Mouse (Mus musculus): Measurements from ENCODE around the gene Gm13278. TPM values are rescaled to one million over a fixed set of nuclear protein-coding genes. Genes with fewer than 3 reads are reported as not detected.

Gene Gm13278
- polyA plus RNA-seq, 1 experiment from 2014 or later, result not detected

Other genes with a start within 250 kb of the Gm13278 start
- gene Ifna15, start 233.3 kb upstream of the Gm13278 start, polyA plus RNA-seq (2014; fragmentation: Illumina TruSeq; extraction: RNeasy Lipid Tissue Mini Kit (QIAGEN cat#74804)), result not detected
- not detected for gene Ifna14, start 219.8 kb upstream of the Gm13278 start, polyA plus RNA-seq (2014; fragmentation: Illumina TruSeq; extraction: RNeasy Lipid Tissue Mini Kit (QIAGEN cat#74804))
- gene Ifna9, start 199.2 kb upstream of the Gm13278 start, polyA plus RNA-seq (2014; fragmentation: Illumina TruSeq; extraction: RNeasy Lipid Tissue Mini Kit (QIAGEN cat#74804)), result not detected
- gene Ifna12, start 188.2 kb upstream of the Gm13278 start, polyA plus RNA-seq (2014; fragmentation: Illumina TruSeq; extraction: RNeasy Lipid Tissue Mini Kit (QIAGEN cat#74804)), result not detected
- gene C87499, start 157.1 kb upstream of the Gm13278 start, polyA plus RNA-seq (2014; fragmentation: Illumina TruSeq; extraction: RNeasy Lipid Tissue Mini Kit (QIAGEN cat#74804)), result 24.0 TPM
- not detected for gene Ifna13, start 147.1 kb upstream of the Gm13278 start, polyA plus RNA-seq (2014; fragmentation: Illumina TruSeq; extraction: RNeasy Lipid Tissue Mini Kit (QIAGEN cat#74804))
- gene Ifna16, start 114.6 kb upstream of the Gm13278 start, polyA plus RNA-seq (2014; fragmentation: Illumina TruSeq; extraction: RNeasy Lipid Tissue Mini Kit (QIAGEN cat#74804)), result not detected
- gene Ifna2, start 107.6 kb upstream of the Gm13278 start, polyA plus RNA-seq (2014; fragmentation: Illumina TruSeq; extraction: RNeasy Lipid Tissue Mini Kit (QIAGEN cat#74804)), result not detected
- not detected for gene Ifnab, start 100.2 kb upstream of the Gm13278 start, polyA plus RNA-seq (2014; fragmentation: Illumina TruSeq; extraction: RNeasy Lipid Tissue Mini Kit (QIAGEN cat#74804))
- gene Gm26566, start 69.7 kb upstream of the Gm13278 start, polyA plus RNA-seq (2014; fragmentation: Illumina TruSeq; extraction: RNeasy Lipid Tissue Mini Kit (QIAGEN cat#74804)), result not detected
- 236 TPM for gene Klhl9, start 69.1 kb upstream of the Gm13278 start, polyA plus RNA-seq (2014; fragmentation: Illumina TruSeq; extraction: RNeasy Lipid Tissue Mini Kit (QIAGEN cat#74804))
- gene Gm13271, start 36.7 kb upstream of the Gm13278 start, polyA plus RNA-seq (2014; fragmentation: Illumina TruSeq; extraction: RNeasy Lipid Tissue Mini Kit (QIAGEN cat#74804)), result not detected
- not detected for gene Gm13283, start 31.4 kb upstream of the Gm13278 start, polyA plus RNA-seq (2014; fragmentation: Illumina TruSeq; extraction: RNeasy Lipid Tissue Mini Kit (QIAGEN cat#74804))
- not detected for gene Gm13290, start 17.7 kb upstream of the Gm13278 start, polyA plus RNA-seq (2014; fragmentation: Illumina TruSeq; extraction: RNeasy Lipid Tissue Mini Kit (QIAGEN cat#74804))
- gene Gm13289, start 14.6 kb upstream of the Gm13278 start, polyA plus RNA-seq (2014; fragmentation: Illumina TruSeq; extraction: RNeasy Lipid Tissue Mini Kit (QIAGEN cat#74804)), result not detected
- gene Gm13272, start 11.7 kb upstream of the Gm13278 start, polyA plus RNA-seq (2014; fragmentation: Illumina TruSeq; extraction: RNeasy Lipid Tissue Mini Kit (QIAGEN cat#74804)), result not detected
- not detected for gene Ifnz, start 9.4 kb upstream of the Gm13278 start, polyA plus RNA-seq (2014; fragmentation: Illumina TruSeq; extraction: RNeasy Lipid Tissue Mini Kit (QIAGEN cat#74804))
- not detected for gene Gm13276, start 5.8 kb upstream of the Gm13278 start, polyA plus RNA-seq (2014; fragmentation: Illumina TruSeq; extraction: RNeasy Lipid Tissue Mini Kit (QIAGEN cat#74804))
- gene Gm13277, start 2.9 kb upstream of the Gm13278 start, polyA plus RNA-seq (2014; fragmentation: Illumina TruSeq; extraction: RNeasy Lipid Tissue Mini Kit (QIAGEN cat#74804)), result not detected
- gene Gm13275, start 2.9 kb downstream of the Gm13278 start, polyA plus RNA-seq (2014; fragmentation: Illumina TruSeq; extraction: RNeasy Lipid Tissue Mini Kit (QIAGEN cat#74804)), result not detected
- gene Gm13279, start 5.8 kb downstream of the Gm13278 start, polyA plus RNA-seq (2014; fragmentation: Illumina TruSeq; extraction: RNeasy Lipid Tissue Mini Kit (QIAGEN cat#74804)), result not detected
- gene Gm13285, start 8.1 kb downstream of the Gm13278 start, polyA plus RNA-seq (2014; fragmentation: Illumina TruSeq; extraction: RNeasy Lipid Tissue Mini Kit (QIAGEN cat#74804)), result not detected
- gene Gm13287, start 11.7 kb downstream of the Gm13278 start, polyA plus RNA-seq (2014; fragmentation: Illumina TruSeq; extraction: RNeasy Lipid Tissue Mini Kit (QIAGEN cat#74804)), result not detected
- not detected for gene Gm13288, start 14.0 kb downstream of the Gm13278 start, polyA plus RNA-seq (2014; fragmentation: Illumina TruSeq; extraction: RNeasy Lipid Tissue Mini Kit (QIAGEN cat#74804))
- gene Ifna7, start 24.7 kb downstream of the Gm13278 start, polyA plus RNA-seq (2014; fragmentation: Illumina TruSeq; extraction: RNeasy Lipid Tissue Mini Kit (QIAGEN cat#74804)), result not detected
- gene Ifna11, start 28.4 kb downstream of the Gm13278 start, polyA plus RNA-seq (2014; fragmentation: Illumina TruSeq; extraction: RNeasy Lipid Tissue Mini Kit (QIAGEN cat#74804)), result not detected
- gene Ifna6, start 35.9 kb downstream of the Gm13278 start, polyA plus RNA-seq (2014; fragmentation: Illumina TruSeq; extraction: RNeasy Lipid Tissue Mini Kit (QIAGEN cat#74804)), result not detected
- not detected for gene Ifna5, start 44.0 kb downstream of the Gm13278 start, polyA plus RNA-seq (2014; fragmentation: Illumina TruSeq; extraction: RNeasy Lipid Tissue Mini Kit (QIAGEN cat#74804))
- not detected for gene Ifna4, start 50.3 kb downstream of the Gm13278 start, polyA plus RNA-seq (2014; fragmentation: Illumina TruSeq; extraction: RNeasy Lipid Tissue Mini Kit (QIAGEN cat#74804))
- not detected for gene Ifna1, start 58.5 kb downstream of the Gm13278 start, polyA plus RNA-seq (2014; fragmentation: Illumina TruSeq; extraction: RNeasy Lipid Tissue Mini Kit (QIAGEN cat#74804))
- not detected for gene Ifne, start 88.7 kb downstream of the Gm13278 start, polyA plus RNA-seq (2014; fragmentation: Illumina TruSeq; extraction: RNeasy Lipid Tissue Mini Kit (QIAGEN cat#74804))